Mouse (Mus musculus) midbrain, postnatal 0 days (tissue): ENCODE data around the gene Etv6. TPM values are rescaled to one million over a fixed set of nuclear protein-coding genes. Genes with fewer than 3 reads are reported as not detected.

Source experiments
- ATAC-seq: fragments of 200-750 bp; cut with Nextera tagmentation; 2 replicates; pipeline ENCODE4 v1.8.0; 2017; ENCODE audit warnings: moderate number of reproducible peaks, mild to moderate bottlenecking, moderate TSS enrichment, moderate library complexity; ENCODE audit not compliant: low FRiP score
- DNase-seq: peaks from one replicate; pipeline ENCODE4 v3.0.0-alpha.2; 2015; ENCODE audit warnings: low spot score
- H3K27ac ChIP-seq: fragments of 300-500 bp; sonication (generic); 2 replicates; pipeline ENCODE4 v1.5.1; 2014; ENCODE audit warnings: low read depth, mild to moderate bottlenecking, low read length, mixed read lengths
- H3K27me3 ChIP-seq: fragments of 300-500 bp; sonication (generic); 2 replicates; pipeline ENCODE4 v1.6.1; 2014; ENCODE audit warnings: low read length, control low read depth, mixed read lengths; ENCODE audit not compliant: insufficient read depth
- H3K36me3 ChIP-seq: fragments of 300-500 bp; sonication (generic); 2 replicates; pipeline ENCODE4 v1.6.1; 2014; ENCODE audit warnings: low read length, control low read depth, mixed read lengths; ENCODE audit not compliant: insufficient read depth
- H3K4me1 ChIP-seq: fragments of 300-500 bp; sonication (generic); 2 replicates; pipeline ENCODE4 v1.6.1; 2014; ENCODE audit warnings: mild to moderate bottlenecking, control low read depth, antibody characterized with exemption, low read length, mixed read lengths; ENCODE audit not compliant: insufficient read depth
- H3K4me2 ChIP-seq: fragments of 300-500 bp; sonication (generic); 2 replicates; pipeline ENCODE4 v1.6.1; 2014; ENCODE audit warnings: low read depth, mild to moderate bottlenecking, low read length, mixed read lengths; ENCODE audit not compliant: poor library complexity, severe bottlenecking
- H3K4me3 ChIP-seq: fragments of 300-500 bp; sonication (generic); 2 replicates; pipeline ENCODE4 v1.5.1; 2014; ENCODE audit warnings: low read depth, mild to moderate bottlenecking, low read length, moderate library complexity
- H3K9ac ChIP-seq: fragments of 300-500 bp; sonication (generic); replicated peaks from 2 replicates; pipeline ENCODE4 v1.6.1; 2014; ENCODE audit warnings: mild to moderate bottlenecking, low read length, moderate library complexity, mixed read lengths; ENCODE audit not compliant: poor library complexity, severe bottlenecking
- H3K9me3 ChIP-seq: fragments of 300-500 bp; sonication (generic); 2 replicates; pipeline ENCODE4 v1.6.1; 2016; ENCODE audit warnings: low read length, control low read depth
- CTCF ChIP-seq: IDR thresholded peaks from 2 replicates; pipeline ENCODE4 v1.5.1; 2016; ENCODE audit warnings: antibody characterized with exemption, mild to moderate bottlenecking
- whole genome bisulfite sequencing: fragments of 180-500 bp; shearing (Covaris S2); extraction: QIAGEN DNeasy Blood & Tissue Kit; methylation state at CpG from one replicate; pipeline ENCODE4 v1.1.7; 2014; 5-methylcytosine and 5-hydroxymethylcytosine counted together
- polyA plus RNA-seq: library from polyadenylated mRNA; unstranded; fragments of >200 nt; fragmentation: Nextera tagmentation; extraction: Ambion mirVana; gene quantifications from 2 replicates; pipeline ENCODE4 v1.2.1, GENCODE M21; 2015
- total RNA-seq: library from RNA; depleted of rRNA; stranded (reverse); fragments of >200 nt; gene quantifications from 2 replicates; pipeline ENCODE4 v1.2.3, GENCODE M21; 2014

Gene Etv6
- total and polyA plus RNA-seq, 2 experiments from 2014 or later: 2.9 to 7.2 TPM

DNA sequence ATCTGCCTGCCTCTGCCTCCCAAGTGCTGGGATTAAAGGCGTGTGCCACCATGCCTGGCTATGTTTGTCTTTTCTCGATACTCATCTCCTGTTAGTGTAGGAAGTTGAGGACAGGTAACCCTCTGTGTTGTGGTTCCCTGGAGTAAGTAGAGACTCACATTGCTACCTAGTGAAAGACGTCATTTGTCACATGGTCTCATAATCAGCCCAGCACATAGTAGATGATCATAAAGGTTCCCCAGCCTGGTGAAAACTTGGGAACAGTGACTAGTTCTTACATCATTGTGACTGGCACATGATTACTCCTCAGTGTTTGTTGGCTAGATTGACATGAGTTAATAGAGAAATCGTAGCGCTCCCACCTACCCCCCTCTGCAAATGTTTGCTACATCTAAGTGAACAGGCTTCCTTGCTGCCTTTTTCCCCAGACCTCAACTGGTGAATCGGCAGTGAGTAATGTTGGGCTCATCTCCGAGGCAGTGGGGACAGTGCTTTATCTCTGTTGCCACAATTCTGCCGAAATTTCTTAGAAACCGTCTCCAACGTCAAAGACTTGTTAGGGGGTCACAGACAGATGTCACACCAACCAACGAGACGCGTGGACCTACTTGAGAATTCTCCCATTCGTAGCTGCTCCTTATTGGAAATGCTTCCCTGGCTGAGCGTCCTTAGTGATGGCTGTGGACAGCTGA is 46.9 kb downstream of the Etv6 start:
- Histone ChIP-seq H3K4me2 (no peak overlapping the region), H3K4me3 (no peak overlapping the region), H3K36me3 (no peaks in the 10 kb centered on the region), H3K27ac (no peak overlapping the region), H3K27me3 (no peaks in the 10 kb centered on the region), H3K9ac (no peak overlapping the region), H3K4me1 (no peaks in the 10 kb centered on the region), H3K9me3 (no peaks in the 10 kb centered on the region)
- DNase-seq (no peak), ATAC-seq (no peak)
- TF ChIP-seq CTCF: no peak
- WGBS: 91% methylated on average over 15 of the region's 15 CpGs

GRCm38 (mm10) chr6:134083428-134083827 is 47.9 kb downstream of the Etv6 start:
- H3K4me3 ChIP-seq: no peak overlapping the region

GRCm38 (mm10) chr6:134086351-134086750 is 50.9 kb downstream of the Etv6 start:
- H3K4me3 ChIP-seq: no peak overlapping the region
- no peaks in the 10 kb centered on the region for H3K36me3 ChIP-seq
- no peak overlapping the region for H3K9ac ChIP-seq
- no peaks in the 10 kb centered on the region for H3K9me3 ChIP-seq
- H3K27me3 ChIP-seq: no peaks in the 10 kb centered on the region
- DNase-seq (no peak), ATAC-seq (no peak)
- H3K4me1 ChIP-seq: no peaks in the 10 kb centered on the region
- TF ChIP-seq CTCF: no peak
- no peak overlapping the region for H3K27ac ChIP-seq
- no peak overlapping the region for H3K4me2 ChIP-seq
- WGBS: 93% methylated on average over 7 of the region's 7 CpGs

More at GRCm38 (mm10) chr6:134083428-134083827, 47.9 kb downstream of the Etv6 start:
- no peak for TF ChIP-seq CTCF
- Histone ChIP-seq H3K4me2 (no peak overlapping the region), H3K4me1 (no peaks in the 10 kb centered on the region), H3K27me3 (no peaks in the 10 kb centered on the region), H3K9ac (no peak overlapping the region), H3K36me3 (no peaks in the 10 kb centered on the region), H3K27ac (no peak overlapping the region), H3K9me3 (no peaks in the 10 kb centered on the region)
- 75% methylated on average over 4 of the region's 4 CpGs for WGBS
- ATAC-seq: no peak
- no peak for DNase-seq

DNA sequence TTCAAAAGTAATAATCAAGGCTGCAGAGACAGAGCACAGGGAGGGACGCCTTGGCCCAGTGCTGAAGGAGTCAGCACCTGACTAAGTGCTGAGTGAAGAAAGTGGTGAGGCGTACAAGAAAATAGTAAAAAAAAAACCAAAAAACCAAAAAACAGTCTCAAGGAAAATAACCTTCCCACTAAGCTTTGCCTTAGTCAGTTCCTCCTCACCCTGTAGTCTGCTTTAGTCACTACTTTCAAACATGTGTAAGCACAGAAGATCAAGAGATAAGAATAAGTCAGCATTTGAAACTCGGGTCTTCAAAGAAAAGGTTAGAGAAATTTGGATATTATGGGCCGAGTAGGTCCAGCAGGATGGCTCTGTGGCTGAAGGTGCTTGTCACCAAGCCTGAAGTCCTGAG is 52.2 kb downstream of the Etv6 start:
- no peak for TF ChIP-seq CTCF
- Histone ChIP-seq H3K9ac (no peak overlapping the region), H3K9me3 (no peaks in the 10 kb centered on the region), H3K27me3 (no peaks in the 10 kb centered on the region), H3K4me3 (no peak overlapping the region), H3K4me1 (no peaks in the 10 kb centered on the region), H3K36me3 (no peaks in the 10 kb centered on the region), H3K27ac (no peak overlapping the region), H3K4me2 (no peak overlapping the region)
- ATAC-seq (no peak), DNase-seq (no peak)
- WGBS: 89% methylated on average over 4 of the region's 4 CpGs

- no peaks in the 10 kb centered on the region for H3K9me3 ChIP-seq
- H3K27ac ChIP-seq: no peak overlapping the region
- H3K36me3 ChIP-seq: no peaks in the 10 kb centered on the region
- H3K4me1 ChIP-seq: no peaks in the 10 kb centered on the region
- WGBS: 89% methylated on average over 7 of the region's 7 CpGs
- H3K27me3 ChIP-seq: no peaks in the 10 kb centered on the region
- no peak overlapping the region for H3K4me3 ChIP-seq
- no peak overlapping the region for H3K9ac ChIP-seq
- H3K4me2 ChIP-seq: no peak overlapping the region
- no peak for TF ChIP-seq CTCF
- ATAC-seq (no peak), DNase-seq (no peak)
Measured at GRCm38 (mm10) chr6:134089671-134090377, 54.3 kb downstream of the Etv6 start.

DNA sequence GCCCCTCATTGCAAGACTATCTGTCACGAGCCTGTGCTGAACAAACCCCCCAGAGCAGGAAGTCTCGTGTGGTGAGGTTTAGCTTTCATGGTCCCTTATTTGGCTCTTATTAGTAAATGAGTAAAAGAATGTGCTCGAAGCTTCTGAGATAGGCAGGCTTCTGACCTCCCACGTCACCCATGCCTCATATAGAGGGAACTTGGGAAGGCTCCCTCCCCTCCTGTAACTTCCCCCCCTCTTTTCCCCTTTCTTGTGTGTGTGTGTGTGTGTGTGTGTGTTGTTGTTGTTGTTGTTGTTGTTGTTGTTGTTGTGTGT is 54.8 kb downstream of the Etv6 start:
- Histone ChIP-seq H3K9me3 (no peaks in the 10 kb centered on the region), H3K4me3 (no peak overlapping the region), H3K4me2 (no peak overlapping the region), H3K36me3 (no peaks in the 10 kb centered on the region), H3K27ac (no peak overlapping the region), H3K27me3 (no peaks in the 10 kb centered on the region), H3K4me1 (no peaks in the 10 kb centered on the region), H3K9ac (no peak overlapping the region)
- ATAC-seq (no peak), DNase-seq (no peak)
- WGBS: 79% methylated on average over 4 of the region's 4 CpGs
- TF ChIP-seq CTCF: no peak
